Mouse (Mus musculus): ENCODE results near the gene Med12.
A peak's percentile ranks its signal among the peaks of the same experiment; 100 is the strongest.

Med12 gene

GRCm38 (mm10) chrX:101273875-101274738, at the start of gene Med12:
Gene Med12 (plus strand): TSS chrX:101274030.
- peak; percentile 51 to 52 for DNase-seq (ENCODE audit: low spot score in 2 of 2)

GRCm38 (mm10) chrX:101245011-101245410, 28.8 kb upstream of the Med12 start:
- no peak for DNase-seq (ENCODE audit: low spot score in 2 of 2)

DNA sequence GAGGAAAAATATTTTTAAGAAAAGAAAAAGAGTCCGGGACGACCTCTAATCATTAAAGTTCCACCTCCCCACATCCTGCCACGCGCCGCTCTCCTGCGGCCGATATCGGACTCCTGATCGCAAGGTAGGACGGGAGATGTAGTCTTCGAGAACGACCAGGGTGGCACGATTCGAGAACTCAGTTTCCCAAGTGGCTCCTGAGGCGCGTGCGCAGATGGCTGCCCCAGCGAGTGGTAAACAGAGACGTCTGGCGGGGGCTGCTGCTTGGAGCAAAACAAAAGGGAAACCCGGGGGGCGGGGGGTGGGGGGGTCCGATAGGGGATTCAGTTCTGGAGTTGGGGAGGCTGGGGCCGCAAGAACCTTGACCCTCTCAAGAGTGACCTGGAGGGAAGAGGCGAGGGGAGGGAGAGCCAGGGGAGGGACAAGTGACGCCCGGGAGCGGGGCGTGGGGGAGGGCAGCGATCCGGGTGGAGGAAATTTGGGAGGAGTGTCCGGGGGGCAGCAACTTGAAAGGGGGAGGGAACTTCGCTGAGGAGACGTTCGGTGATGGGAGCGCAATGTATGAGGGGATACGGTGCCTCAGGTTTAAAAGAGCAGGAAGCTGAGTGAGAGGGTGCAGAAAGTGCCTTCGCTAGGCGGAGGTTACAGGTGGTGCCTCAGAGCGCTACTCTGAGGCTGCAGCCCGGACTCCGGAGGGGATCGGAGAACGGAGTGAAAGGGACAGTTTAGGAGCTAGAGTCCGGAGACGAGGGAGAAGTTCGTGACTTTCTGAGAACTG, 19.7 kb upstream of the Med12 start, which contains the start of gene Foxo4:
TSS of gene Foxo4 (plus strand) at position 577 of the 778 bp plus-strand sequence.
- DNase-seq (ENCODE audit: low spot score in 2 of 2), result peak; percentile 57 to 73

DNA sequence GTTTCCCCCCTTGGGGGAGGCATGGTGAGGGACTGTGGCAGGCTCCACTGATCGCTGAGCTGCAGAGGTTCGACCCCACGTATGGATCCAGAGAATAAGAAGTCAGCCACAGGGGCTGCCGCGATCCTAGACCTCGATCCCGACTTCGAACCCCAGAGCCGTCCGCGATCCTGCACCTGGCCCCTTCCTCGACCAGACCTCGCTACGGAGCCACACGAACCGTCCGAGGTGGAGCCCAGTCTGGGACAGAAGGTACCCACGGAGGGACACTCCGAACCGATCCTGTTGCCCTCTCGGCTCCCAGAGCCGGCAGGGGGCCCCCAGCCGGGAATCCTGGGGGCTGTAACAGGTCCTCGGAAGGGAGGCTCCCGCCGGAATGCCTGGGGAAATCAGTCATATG, 19.1 kb upstream of the Med12 start:
- DNase-seq (ENCODE audit: low spot score in 2 of 2), result peak in 1 of 2 experiments; percentile 7

GRCm38 (mm10) chrX:101256603-101257002, 17.2 kb upstream of the Med12 start:
- DNase-seq (ENCODE audit: low spot score in 2 of 2), result no peak

DNA sequence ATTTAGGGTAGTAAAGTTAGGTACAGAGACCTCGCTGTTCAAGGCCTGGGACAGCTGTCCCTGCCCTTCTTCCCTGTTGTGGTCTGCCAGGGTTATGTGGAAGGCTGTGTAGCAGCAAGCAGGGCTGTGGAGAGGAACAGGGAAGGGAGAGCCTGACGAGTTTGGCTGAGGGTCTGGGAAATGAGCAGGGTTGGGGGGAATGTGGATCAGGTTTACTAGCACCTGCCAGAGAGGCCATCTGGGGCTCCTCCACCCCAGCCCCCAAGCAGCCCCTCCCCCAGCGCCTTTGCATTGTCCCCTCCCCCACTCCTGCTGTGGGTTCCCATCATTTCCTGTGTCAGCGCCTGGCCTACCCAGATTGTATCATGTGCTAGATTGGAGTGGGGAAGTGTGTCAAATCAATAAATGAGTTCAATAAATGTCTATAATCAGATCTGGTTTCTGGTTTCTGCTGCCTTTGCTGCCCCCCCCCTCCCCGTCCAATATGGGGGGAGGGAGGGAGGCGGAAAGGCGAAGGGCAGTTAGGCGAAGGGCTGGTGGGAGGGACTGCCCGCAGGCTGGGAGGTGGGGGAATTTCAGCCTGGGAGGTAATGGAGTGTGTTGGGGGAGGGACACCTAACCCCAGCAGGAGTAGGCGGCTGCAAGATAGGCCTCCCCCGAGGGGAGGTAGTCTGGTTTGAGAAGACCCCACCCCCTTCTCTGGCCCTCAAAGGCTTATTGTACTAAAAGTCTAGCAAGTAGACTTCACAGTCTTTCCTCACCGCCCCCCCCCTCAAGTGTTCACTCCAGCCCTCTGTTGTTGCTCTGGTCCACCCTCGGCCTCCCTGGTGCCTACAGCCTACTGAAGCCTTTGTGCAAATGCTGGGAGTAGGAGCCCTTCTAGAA, 13.1 kb upstream of the Med12 start:
- no peak for DNase-seq (ENCODE audit: low spot score in 2 of 2)

GRCm38 (mm10) chrX:101263892-101264291, 9.9 kb upstream of the Med12 start, which contains the start of gene Gm614:
Gene Gm614 (minus strand): TSS chrX:101263992.
- DNase-seq (ENCODE audit: low spot score in 2 of 2), result no peak

DNA sequence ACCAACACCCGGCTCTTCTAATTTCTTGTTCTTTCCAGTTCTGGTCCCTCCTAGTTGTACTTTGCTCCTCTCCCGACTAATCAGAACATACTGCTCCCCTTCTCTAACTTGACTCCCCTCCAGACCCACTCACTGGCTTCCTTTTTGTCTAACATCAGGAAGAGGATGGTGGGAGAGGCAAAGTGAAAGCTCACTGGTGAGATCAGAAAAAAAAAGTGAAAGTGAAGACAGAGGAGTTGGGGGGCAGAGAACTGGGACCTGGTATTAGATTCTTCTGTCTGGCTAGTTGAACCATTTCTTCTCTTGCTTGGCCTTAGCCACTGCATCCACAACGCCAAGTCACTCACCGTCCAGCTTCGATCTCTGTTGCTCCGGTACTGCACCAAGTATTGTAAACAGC, 7.2 kb upstream of the Med12 start:
- DNase-seq (ENCODE audit: low spot score in 2 of 2), result no peak

GRCm38 (mm10) chrX:101268025-101268754, 5.6 kb upstream of the Med12 start, which contains the start of gene Il2rg:
Gene Il2rg (minus strand): TSS chrX:101268255.
- DNase-seq (ENCODE audit: low spot score in 2 of 2), result no peak

GRCm38 (mm10) chrX:101268755-101269124, 5.1 kb upstream of the Med12 start, which contains the start of gene Gm20489:
Gene Gm20489 (minus strand): TSS chrX:101269023.
- DNase-seq (ENCODE audit: low spot score in 2 of 2), result no peak

DNA sequence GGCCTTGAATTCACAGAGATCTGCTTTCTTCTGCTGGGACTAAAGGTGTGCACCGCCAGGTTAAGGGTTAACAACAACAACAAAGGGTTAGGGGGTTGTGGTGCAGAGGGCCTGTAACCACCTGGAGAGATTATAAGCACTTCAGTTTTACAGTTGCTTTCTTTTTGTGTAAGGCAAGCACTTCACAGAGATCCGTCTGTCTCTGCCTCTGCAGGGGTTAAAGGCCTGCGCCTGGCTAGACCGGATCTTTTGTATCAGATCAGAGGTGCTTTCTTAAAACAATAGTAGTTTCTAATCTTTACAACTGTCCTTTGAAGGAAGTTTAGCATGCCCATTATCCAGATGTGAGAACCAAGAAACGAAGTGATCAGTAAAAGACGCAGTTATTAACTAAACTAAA, 420 bp upstream of the Med12 start:
- no peak for DNase-seq (ENCODE audit: low spot score in 2 of 2)

DNA sequence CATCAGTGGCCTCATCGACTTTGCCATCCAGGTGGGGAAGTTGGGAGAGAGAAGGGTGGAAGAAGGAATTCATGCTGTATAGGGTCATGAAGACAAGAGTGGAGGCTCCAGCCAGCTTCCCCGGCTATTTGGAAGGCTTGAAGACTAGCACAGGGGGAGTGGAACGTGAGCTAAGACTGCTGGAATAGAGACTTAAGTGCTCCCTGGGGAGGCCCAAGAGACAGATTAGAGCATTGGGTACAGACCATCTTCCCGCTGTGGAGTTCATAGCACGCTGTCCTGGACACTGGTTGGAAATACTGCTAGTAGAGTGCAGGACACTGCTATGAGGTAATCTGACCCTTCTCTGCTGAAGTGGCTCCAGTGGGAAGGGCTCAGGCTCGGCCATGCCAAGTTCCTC, 9.0 kb downstream of the Med12 start:
- DNase-seq (ENCODE audit: low spot score in 2 of 2), result no peak

DNA sequence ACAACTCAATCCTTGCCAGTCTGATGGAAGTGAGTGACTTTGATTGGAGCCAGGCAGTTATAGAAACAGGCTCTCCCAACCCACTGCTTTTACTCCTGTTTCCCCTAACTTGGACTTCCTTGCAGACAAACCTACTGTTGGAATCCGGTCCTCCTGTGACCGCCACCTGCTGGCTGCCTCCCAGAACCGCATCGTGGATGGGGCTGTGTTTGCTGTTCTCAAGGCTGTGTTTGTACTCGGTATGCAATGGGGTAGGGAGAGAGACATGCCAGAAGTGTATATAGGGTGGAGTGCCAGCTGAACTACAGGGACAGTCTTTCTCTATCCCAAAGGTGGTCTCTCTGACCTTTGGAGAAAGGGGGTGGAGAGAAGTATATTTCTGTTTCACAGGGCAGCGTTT, 11.7 kb downstream of the Med12 start:
- no peak for DNase-seq (ENCODE audit: low spot score in 2 of 2)

GRCm38 (mm10) chrX:101285953-101286670, 12.3 kb downstream of the Med12 start:
- DNase-seq (ENCODE audit: low spot score in 2 of 2), result no peak

DNA sequence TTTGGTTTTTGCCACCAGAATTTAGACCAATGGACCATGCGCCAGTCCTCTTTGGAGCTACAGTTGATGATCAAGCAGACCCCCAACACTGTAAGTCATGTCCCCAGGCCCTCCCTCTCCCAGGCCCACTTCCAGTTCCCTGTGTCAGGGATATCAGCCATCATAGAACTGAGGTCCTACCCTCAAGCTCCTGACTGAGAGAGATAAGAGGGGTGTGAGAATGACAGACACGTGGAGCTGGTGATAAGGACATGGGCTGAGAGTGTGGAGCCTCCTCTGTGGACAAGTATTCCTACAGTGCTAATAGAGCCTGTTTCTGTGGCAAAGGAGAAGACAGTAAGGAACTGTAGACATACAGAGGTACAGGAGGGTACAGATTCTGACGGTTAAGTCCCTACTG, 13.7 kb downstream of the Med12 start:
- no peak for DNase-seq (ENCODE audit: low spot score in 2 of 2)

GRCm38 (mm10) chrX:101288432-101288831, 14.6 kb downstream of the Med12 start:
- DNase-seq (ENCODE audit: low spot score in 2 of 2), result no peak

DNA sequence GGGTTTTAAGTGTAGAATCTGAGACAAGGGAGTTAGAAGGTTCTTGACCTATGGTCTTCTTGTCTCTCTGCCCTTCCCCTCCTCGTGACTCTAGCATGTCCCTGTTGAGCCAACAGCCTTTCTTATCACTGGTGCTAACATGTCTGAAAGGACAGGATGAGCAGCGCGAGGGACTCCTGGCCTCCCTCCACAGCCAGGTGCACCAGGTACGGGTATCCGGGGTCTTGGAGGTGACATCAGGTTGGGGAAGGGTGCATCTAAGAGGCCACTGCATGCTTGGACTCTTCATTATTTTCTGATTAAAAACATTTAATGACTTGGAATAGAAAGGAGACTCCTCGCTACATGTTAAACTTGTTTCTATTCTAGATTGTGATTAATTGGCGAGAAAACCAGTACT, 15.2 kb downstream of the Med12 start:
- no peak for DNase-seq (ENCODE audit: low spot score in 2 of 2)

DNA sequence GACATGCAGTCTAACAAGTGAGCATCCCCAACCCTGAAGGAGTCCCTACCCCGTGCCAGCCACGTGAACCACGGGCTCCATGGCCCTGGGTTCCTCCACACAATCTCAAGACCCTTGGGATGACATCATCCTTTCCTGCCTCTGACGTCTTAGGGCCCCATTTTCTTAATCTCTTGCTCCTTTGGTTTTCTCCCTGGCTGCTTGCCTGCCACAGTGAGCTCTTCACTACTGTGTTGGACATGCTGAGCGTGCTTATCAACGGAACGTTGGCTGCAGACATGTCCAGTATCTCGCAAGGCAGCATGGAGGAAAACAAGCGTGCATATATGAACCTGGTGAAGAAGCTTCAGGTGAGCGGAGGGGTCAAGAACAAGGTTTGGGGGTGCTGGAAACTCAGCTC, 16.3 kb downstream of the Med12 start:
- no peak for DNase-seq (ENCODE audit: low spot score in 2 of 2)

DNA sequence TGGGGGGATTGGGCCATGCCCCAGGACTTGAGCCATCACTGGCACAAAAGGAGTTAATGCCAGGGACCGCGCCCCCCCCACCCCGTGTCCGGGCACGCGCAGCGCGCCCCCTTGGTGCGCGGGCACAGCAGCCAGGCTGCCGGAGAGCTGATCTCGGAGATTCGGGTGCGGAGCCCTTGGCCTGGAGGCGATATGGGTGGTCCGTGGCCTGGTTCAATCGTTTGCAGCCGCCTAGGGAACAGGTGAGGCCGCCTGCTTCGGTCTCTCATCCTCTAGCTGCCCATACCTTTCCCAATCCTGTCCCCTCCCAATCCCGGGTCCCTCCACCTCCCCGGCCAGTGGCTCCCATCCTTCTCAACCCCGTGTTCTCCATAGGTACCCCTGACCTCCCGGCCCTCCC, 25.2 kb downstream of the Med12 start, which contains the start of gene Nlgn3:
TSS of gene Nlgn3 (plus strand) at position 114 of the 400 bp plus-strand sequence.
- no peak for DNase-seq (ENCODE audit: low spot score in 2 of 2)

Measured in frontal cortex, postnatal 25 days (tissue).